Mouse (Mus musculus): Measurements from ENCODE around the gene Masp1.

Masp1 gene

GRCm38 (mm10) chr16:23401959-23402358 lies 118.7 kb downstream of the Masp1 start:
- DNase-seq (ENCODE audit: low spot score in 2 of 2) = no peak

GRCm38 (mm10) chr16:23401463-23401862 lies 119.2 kb downstream of the Masp1 start:
- no peak for DNase-seq (ENCODE audit: low spot score in 2 of 2)
